Mouse (Mus musculus): ENCODE measurements around the gene Cav1. TPM values are rescaled to one million over a fixed set of nuclear protein-coding genes. Genes with fewer than 3 reads are reported as not detected.

Cav1 gene
- polyA plus RNA-seq, 1 experiment from 2014 or later = 8.1 TPM

DNA sequence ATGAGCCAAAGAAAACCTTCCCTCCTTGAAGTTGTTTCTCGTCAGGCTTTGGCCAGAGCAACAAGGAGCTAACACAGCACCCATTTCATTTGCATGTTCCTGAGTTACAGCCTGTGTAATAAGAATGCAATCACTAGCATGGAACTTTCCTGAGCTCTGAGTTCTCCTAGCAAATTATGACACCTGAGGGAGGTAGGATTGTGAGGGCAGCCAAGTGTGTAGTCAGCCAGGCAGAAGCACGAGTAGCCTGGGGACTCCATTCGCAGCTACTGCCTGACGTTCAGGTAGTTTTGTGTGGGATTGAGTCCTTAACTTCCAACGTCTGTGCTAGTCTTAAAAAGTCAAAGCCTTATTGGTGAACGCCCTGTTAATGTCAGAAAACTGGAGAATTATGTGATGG lies 75.6 kb downstream of the Cav1 start:
- no peak overlapping the region for H3K4me3 ChIP-seq (ENCODE audit: low read depth, low read length)
- ATAC-seq (ENCODE audit: low read depth) = no peak
- no peaks in the 10 kb centered on the region for H3K27me3 ChIP-seq (ENCODE audit: control insufficient read depth, insufficient read depth, low read depth, low read length)
- H3K36me3 ChIP-seq (ENCODE audit: control insufficient read depth, insufficient read depth) = no peaks in the 10 kb centered on the region
- H3K4me2 ChIP-seq (ENCODE audit: low read depth, low read length) = no peak overlapping the region
- no peaks in the 10 kb centered on the region for H3K9me3 ChIP-seq (replicated peaks; ENCODE audit: control insufficient read depth, low read length)
- H3K9ac ChIP-seq (ENCODE audit: low read depth, low read length) = no peak overlapping the region
- 63% methylated on average over 6 of the region's 6 CpGs for WGBS (ENCODE audit: insufficient replicate concordance)
- H3K4me1 ChIP-seq (ENCODE audit: control insufficient read depth, low read depth, low read length) = no peaks in the 10 kb centered on the region
- H3K27ac ChIP-seq (ENCODE audit: low read length) = no peak overlapping the region

DNA sequence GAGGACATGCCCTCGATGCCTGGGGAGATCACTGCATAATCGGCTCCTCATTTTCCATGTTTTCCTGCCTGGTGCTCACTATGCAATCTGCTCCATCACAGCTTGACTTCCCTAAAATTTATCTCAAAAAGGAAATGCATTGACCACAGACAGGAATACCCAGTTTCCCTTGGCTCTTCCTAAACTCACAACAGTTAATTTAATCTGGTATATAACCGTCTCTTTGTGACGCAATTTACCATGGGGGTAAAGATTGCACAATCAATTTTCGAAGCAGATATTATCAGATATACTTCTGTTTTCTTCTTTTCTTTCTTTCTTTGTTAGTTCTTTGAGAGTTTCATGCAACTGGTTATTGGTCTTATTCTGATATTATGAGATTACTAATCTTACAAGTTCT lies 79.4 kb downstream of the Cav1 start:
- no peaks in the 10 kb centered on the region for H3K9me3 ChIP-seq (replicated peaks; ENCODE audit: control insufficient read depth, low read length)
- no peak overlapping the region for H3K4me3 ChIP-seq (ENCODE audit: low read depth, low read length)
- no peaks in the 10 kb centered on the region for H3K4me1 ChIP-seq (ENCODE audit: control insufficient read depth, low read depth, low read length)
- no peaks in the 10 kb centered on the region for H3K27me3 ChIP-seq (ENCODE audit: control insufficient read depth, insufficient read depth, low read depth, low read length)
- ATAC-seq (ENCODE audit: low read depth) = no peak
- no peaks in the 10 kb centered on the region for H3K36me3 ChIP-seq (ENCODE audit: control insufficient read depth, insufficient read depth)
- H3K4me2 ChIP-seq (ENCODE audit: low read depth, low read length) = no peak overlapping the region
- no peak overlapping the region for H3K27ac ChIP-seq (ENCODE audit: low read length)
- 14% methylated on average over 5 of the region's 5 CpGs for WGBS (ENCODE audit: insufficient replicate concordance)
- no peak overlapping the region for H3K9ac ChIP-seq (ENCODE audit: low read depth, low read length)

DNA sequence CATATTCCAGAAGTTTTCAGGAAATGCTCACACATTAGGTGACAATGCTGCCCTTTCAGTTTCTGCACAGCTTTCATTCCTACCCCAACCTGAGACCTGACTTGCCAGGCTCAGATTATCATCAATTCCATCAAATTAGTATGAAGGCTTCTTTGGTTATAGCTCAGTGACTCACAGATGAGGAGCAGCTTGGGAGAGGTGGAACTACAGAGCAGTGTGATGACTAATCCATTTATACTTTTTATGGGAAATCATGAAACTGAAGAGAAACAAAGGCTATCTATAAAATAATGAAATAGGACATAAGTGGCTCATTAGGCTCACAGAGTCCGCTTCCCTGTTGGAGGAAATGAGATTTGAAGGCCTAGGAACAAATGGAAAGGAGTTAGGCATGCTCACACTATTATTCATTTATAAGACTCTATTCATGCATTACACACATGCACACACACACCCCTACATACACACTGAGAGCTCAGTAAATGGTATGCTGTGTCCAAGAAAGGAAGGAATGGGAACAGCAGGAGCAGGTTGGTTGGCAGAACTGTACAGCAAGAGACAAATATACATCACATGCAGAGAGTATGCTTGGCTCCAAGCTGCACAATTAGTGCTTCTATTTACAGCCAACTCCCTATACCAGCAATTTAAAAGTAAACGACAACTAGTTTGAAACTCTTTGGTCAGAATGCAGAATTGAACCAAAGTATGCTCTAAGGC lies 82.0 kb downstream of the Cav1 start:
- Histone ChIP-seq H3K9ac (ENCODE audit: low read depth, low read length) (no peak overlapping the region), H3K9me3 (replicated peaks; ENCODE audit: control insufficient read depth, low read length) (no peaks in the 10 kb centered on the region), H3K27me3 (ENCODE audit: control insufficient read depth, insufficient read depth, low read depth, low read length) (no peaks in the 10 kb centered on the region), H3K4me2 (ENCODE audit: low read depth, low read length) (no peak overlapping the region), H3K4me3 (ENCODE audit: low read depth, low read length) (no peak overlapping the region), H3K27ac (ENCODE audit: low read length) (no peak overlapping the region), H3K36me3 (ENCODE audit: control insufficient read depth, insufficient read depth) (no peaks in the 10 kb centered on the region), H3K4me1 (ENCODE audit: control insufficient read depth, low read depth, low read length) (no peaks in the 10 kb centered on the region)
- WGBS (ENCODE audit: insufficient replicate concordance) = 65% methylated on average over 2 of the region's 2 CpGs
- no peak for ATAC-seq (ENCODE audit: low read depth)

Other genes starting within 250 kb of the Cav1 start
- gene Tes, start 241.2 kb upstream of the Cav1 start, polyA plus RNA-seq (2015; fragmentation: Nextera tagmentation; extraction: Ambion mirVana) = 3.6 and 4.0 TPM in 2 replicates
- gene Cav2, start 25.1 kb upstream of the Cav1 start, polyA plus RNA-seq (2015; fragmentation: Nextera tagmentation; extraction: Ambion mirVana) = 3.0 and 3.3 TPM in 2 replicates
- gene Met, start 157.5 kb downstream of the Cav1 start, polyA plus RNA-seq (2015; fragmentation: Nextera tagmentation; extraction: Ambion mirVana) = 6.1 and 6.9 TPM in 2 replicates

Data from liver, embryonic 16.5 days (tissue).